Mouse (Mus musculus) cerebral cortex, adult 2 months (tissue): Measurements from ENCODE around the gene Trim28.

Experiments used
- WGBS: fragments of 180-500 bp; shearing (Covaris S2); methylation state at CpG from one replicate; pipeline ENCODE4 v1.1.7; 2018; 5-methylcytosine and 5-hydroxymethylcytosine counted together

Trim28 gene

GRCm38 (mm10) chr7:13072293-13072692 is 73.4 kb downstream of the Trim28 start:
- WGBS, result 68% methylated on average over 5 of the region's 5 CpGs
